Mouse (Mus musculus) bone marrow, adult 2 months (tissue): ENCODE measurements around the gene Decr2.
"Not testable (repeated sequence)": the region's sequence is repeated elsewhere in the genome, so short reads cannot be mapped to it uniquely, and the experiment has no call there.

Experiments
- CTCF ChIP-seq: fragments of 200-500 bp; IDR thresholded peaks from 2 replicates; pipeline ENCODE4 v1.5.1; 2011; ENCODE audit warnings: low read length, control low read depth; ENCODE audit not compliant: control insufficient read depth, insufficient read depth
- POLR2A ChIP-seq: fragments of 200-500 bp; IDR thresholded peaks from 2 replicates; pipeline ENCODE4 v1.6.1; 2011; ENCODE audit warnings: low read depth, mild to moderate bottlenecking, control low read depth, low read length, borderline replicate concordance; ENCODE audit not compliant: control insufficient read depth

- TF ChIP-seq CTCF, POLR2A: not testable (repeated sequence)
These were observed 49.4 kb downstream of the Decr2 start for GRCm38 (mm10) chr17:26040711-26041110.
